Comparison of ENCODE assay signal across 8 mouse cellular contexts in genomic region chr17:84837780-84838179, GRCm38 (mm10). TPM values are rescaled to one million over a fixed set of nuclear protein-coding genes. Genes with fewer than 3 reads are reported as not detected.
A peak's percentile ranks its signal among the peaks of the same experiment; 100 is the strongest.
DNase-seq lines count a peak whose midpoint lies in the region; ATAC-seq and TF ChIP-seq lines count a peak whose summit lies in the region.

No protein-coding gene starts in this region.

- DNase-seq in urinary bladder, adult 18-20 months (ENCODE audit: low spot score in 2 of 2), result peak; percentile 25 to 48
- DNase-seq in urinary bladder, postnatal 10 days (ENCODE audit: low spot score), result no peak
- DNase-seq in gastrocnemius, postnatal 10 days, result peak; percentile 69
- peak; percentile 80 for DNase-seq in kidney, adult 18-20 months
- DNase-seq in left cerebral cortex, postnatal 36 days (ENCODE audit: low spot score in 2 of 2), result peak; percentile 58 to 73
- DNase-seq in midbrain, embryonic 14.5 days, result peak; percentile 93
- peak; percentile 38 for DNase-seq in spleen, adult 12 weeks (ENCODE audit: low spot score)

- H3K36me3 ChIP-seq in midbrain, embryonic 14.5 days (ENCODE audit: control insufficient read depth, insufficient read depth, low read length), result no peaks in the 10 kb centered on the region

- H3K4me2 ChIP-seq in midbrain, embryonic 14.5 days (ENCODE audit: low read length), result no peak overlapping the region

- peak; percentile 58 for ATAC-seq in midbrain, embryonic 14.5 days (ENCODE audit: low FRiP score, low TSS enrichment)

- no peaks in the 10 kb centered on the region for H3K9me3 ChIP-seq in midbrain, embryonic 14.5 days (ENCODE audit: control insufficient read depth, low read length)

- WGBS in midbrain, embryonic 14.5 days, result 4% methylated on average over 3 of the region's 3 CpGs

- intact Hi-C loops in left cerebral cortex, postnatal 36 days (cut with DNase I), result loop anchor here (2.0 to 10.0 kb wide), 3 partner anchors 277 to 795 kb away; no protein-coding TSS in a partner anchor

- H3K27ac ChIP-seq in cortical plate, adult 2 months (ENCODE audit: insufficient read depth, low read length), result no peak overlapping the region
- H3K27ac ChIP-seq in midbrain, embryonic 14.5 days (replicated peaks; ENCODE audit: low read depth, low read length), result no peak overlapping the region

- no peak overlapping the region for H3K9ac ChIP-seq in midbrain, embryonic 14.5 days (replicated peaks; ENCODE audit: low read length)

- peak; percentile 99 for TF ChIP-seq CTCF in cortical plate, adult 2 months (IDR thresholded peaks at IDR 0.05; ENCODE audit: extremely low read depth, insufficient read depth, low read length)

- H3K4me3 ChIP-seq in cortical plate, adult 2 months (ENCODE audit: insufficient read depth, low read length), result no peak overlapping the region
- H3K4me3 ChIP-seq in midbrain, embryonic 14.5 days (replicated peaks; ENCODE audit: low read depth, low read length), result no peak overlapping the region

- no peak for TF ChIP-seq POLR2A in cortical plate, adult 2 months (IDR thresholded peaks at IDR 0.05; ENCODE audit: extremely low read depth, insufficient read depth, low read length)

- no peaks in the 10 kb centered on the region for H3K4me1 ChIP-seq in cortical plate, adult 2 months (ENCODE audit: control insufficient read depth, insufficient read depth, low read length)
- no peaks in the 10 kb centered on the region for H3K4me1 ChIP-seq in midbrain, embryonic 14.5 days (ENCODE audit: control insufficient read depth, insufficient read depth, low read length)

- no peaks in the 10 kb centered on the region for H3K27me3 ChIP-seq in midbrain, embryonic 14.5 days (ENCODE audit: control insufficient read depth, insufficient read depth, low read length)

RNA-seq across cellular contexts. Expression of gene Lrpprc, which starts 47.2 kb away (rescaled TPM):
- 32.9 and 34.6 TPM in 2 replicates for polyA plus RNA-seq in cortical plate, adult 2 months (2012; rRNA removed)
- total RNA-seq in gastrocnemius, postnatal 10 days (2021), result 10 to 100 TPM; 56.0 to 62.7 TPM
- total RNA-seq in left cerebral cortex, postnatal 36 days (2021), result 10 to 100 TPM; 57.0 to 67.4 TPM
- polyA plus RNA-seq in midbrain, embryonic 14.5 days (2014; fragmentation: Nextera tagmentation; extraction: Ambion mirVana), result 36.4 and 51.4 TPM in 2 replicates
